Mouse (Mus musculus): ENCODE measurements around the gene Ksr1. TPM values are rescaled to one million over a fixed set of nuclear protein-coding genes. Genes with fewer than 3 reads are reported as not detected.

Gene Ksr1
- total RNA-seq, 2 experiments from 2014 or later, result 213 to 230 TPM

- DNase-seq (ENCODE audit: low spot score in 2 of 2), result no peak
Measured at GRCm38 (mm10) chr11:79071082-79071972, 74.9 kb downstream of the Ksr1 start.

- DNase-seq (ENCODE audit: low spot score in 2 of 2), result no peak
Measured at GRCm38 (mm10) chr11:79069453-79070153, 76.6 kb downstream of the Ksr1 start.

GRCm38 (mm10) chr11:79067172-79067571, 79.0 kb downstream of the Ksr1 start:
- DNase-seq (ENCODE audit: low spot score in 2 of 2), result no peak

- DNase-seq (ENCODE audit: low spot score in 2 of 2), result no peak
Measured at GRCm38 (mm10) chr11:79066191-79066530, 80.0 kb downstream of the Ksr1 start.

GRCm38 (mm10) chr11:79065463-79066190, 80.6 kb downstream of the Ksr1 start:
- DNase-seq (ENCODE audit: low spot score in 2 of 2), result peak in 1 of 2 experiments; percentile 45

GRCm38 (mm10) chr11:79064311-79064710, 81.9 kb downstream of the Ksr1 start:
- no peak for DNase-seq (ENCODE audit: low spot score in 2 of 2)

- DNase-seq (ENCODE audit: low spot score in 2 of 2), result peak in 1 of 2 experiments; percentile 40
Measured at GRCm38 (mm10) chr11:79063616-79064015, 82.6 kb downstream of the Ksr1 start.

- peak; percentile 60 to 79 for DNase-seq (ENCODE audit: low spot score in 2 of 2)
Measured at GRCm38 (mm10) chr11:79062897-79063296, 83.3 kb downstream of the Ksr1 start.

- DNase-seq (ENCODE audit: low spot score in 2 of 2), result no peak
Measured at GRCm38 (mm10) chr11:79061839-79062238, 84.4 kb downstream of the Ksr1 start.

GRCm38 (mm10) chr11:79059850-79060249, 86.4 kb downstream of the Ksr1 start:
- no peak for DNase-seq (ENCODE audit: low spot score in 2 of 2)

- no peak for DNase-seq (ENCODE audit: low spot score in 2 of 2)
Measured at GRCm38 (mm10) chr11:79059062-79059461, 87.1 kb downstream of the Ksr1 start.

GRCm38 (mm10) chr11:79058610-79059009, 87.6 kb downstream of the Ksr1 start:
- no peak for DNase-seq (ENCODE audit: low spot score in 2 of 2)

- DNase-seq (ENCODE audit: low spot score in 2 of 2), result no peak
Measured at GRCm38 (mm10) chr11:79057809-79058208, 88.4 kb downstream of the Ksr1 start.

GRCm38 (mm10) chr11:79056891-79057290, 89.3 kb downstream of the Ksr1 start:
- no peak for DNase-seq (ENCODE audit: low spot score in 2 of 2)

GRCm38 (mm10) chr11:79056027-79056426, 90.2 kb downstream of the Ksr1 start:
- no peak for DNase-seq (ENCODE audit: low spot score in 2 of 2)

- DNase-seq (ENCODE audit: low spot score in 2 of 2), result no peak
Measured at GRCm38 (mm10) chr11:79055161-79055560, 91.0 kb downstream of the Ksr1 start.

GRCm38 (mm10) chr11:79054161-79055152, 91.8 kb downstream of the Ksr1 start:
- DNase-seq (ENCODE audit: low spot score in 2 of 2), result no peak

GRCm38 (mm10) chr11:79053437-79053836, 92.8 kb downstream of the Ksr1 start:
- no peak for DNase-seq (ENCODE audit: low spot score in 2 of 2)

GRCm38 (mm10) chr11:79052769-79053168, 93.4 kb downstream of the Ksr1 start:
- no peak for DNase-seq (ENCODE audit: low spot score in 2 of 2)

GRCm38 (mm10) chr11:79051522-79051921, 94.7 kb downstream of the Ksr1 start:
- DNase-seq (ENCODE audit: low spot score in 2 of 2), result no peak
